Mouse (Mus musculus) left cerebral cortex, adult 9 months (tissue): ENCODE data around the gene Mup9.
"Not testable (repeated sequence)": the region's sequence is repeated elsewhere in the genome, so short reads cannot be mapped to it uniquely, and the experiment has no call there.

Experiments used
- DNase-seq, 2 experiments: peaks; one replicate each; pipeline ENCODE4 v3.0.0; 2022; ENCODE audit warnings: low spot score in 2 of 2

The Mup9 gene

DNA sequence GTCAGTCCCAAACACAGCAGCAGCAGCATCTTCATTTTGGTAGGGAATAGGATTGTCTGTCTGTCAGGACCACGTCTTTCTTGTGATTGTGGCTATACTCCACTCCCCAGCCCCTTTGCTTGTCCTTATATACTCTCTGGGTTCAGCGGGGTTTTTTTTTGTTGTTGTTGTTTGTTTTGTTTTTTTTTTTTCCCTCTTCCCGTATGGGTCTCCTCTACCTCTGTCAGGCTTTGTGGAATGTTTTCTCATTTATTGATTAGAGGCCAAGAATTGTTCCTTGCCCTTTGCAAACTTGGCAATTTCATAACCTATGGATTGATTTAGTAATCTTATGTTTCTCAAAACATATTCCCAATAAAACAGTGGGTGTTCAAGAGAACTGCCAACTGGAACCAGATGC lies at the start of gene Mup9:
Gene Mup9, minus strand, starts transcription at position 101 of the 400 bp plus-strand sequence.
- DNase-seq, result not testable (repeated sequence)
